Mouse (Mus musculus): ENCODE measurements around the gene Trim2. TPM values are rescaled to one million over a fixed set of nuclear protein-coding genes. Genes with fewer than 3 reads are reported as not detected.

Gene Trim2
- polyA plus RNA-seq, 1 experiment from 2014 or later: 126 TPM

DNA sequence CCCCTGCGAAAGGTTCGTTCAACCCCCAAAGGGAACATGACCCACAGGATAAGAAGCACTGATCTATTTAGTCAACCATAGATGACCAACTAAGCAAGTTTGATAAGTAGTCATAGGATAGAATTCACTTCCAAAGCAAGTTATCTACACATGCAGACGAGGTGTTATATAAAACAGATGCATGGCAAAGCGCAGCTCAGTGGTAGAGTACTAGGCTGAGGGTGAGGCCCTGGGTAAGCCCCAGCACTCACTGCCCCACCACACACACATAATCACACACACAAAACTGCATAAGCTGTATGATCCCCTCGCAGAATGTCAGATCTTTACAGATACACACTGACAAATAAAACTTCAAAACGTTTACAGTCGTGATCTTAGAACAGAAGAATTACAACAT is 170.2 kb downstream of the Trim2 start:
- Histone ChIP-seq H3K4me1 (replicated peaks) (0 out of 2 replicates have a peak, but pooled peaks cover 2% of the 10 kb centered on the region), H3K9me3 (no peaks in the 10 kb centered on the region), H3K4me3 (no peak overlapping the region), H3K36me3 (no peaks in the 10 kb centered on the region), H3K4me2 (no peak overlapping the region), H3K27ac (replicated peaks) (no peak overlapping the region), H3K27me3 (no peaks in the 10 kb centered on the region), H3K9ac (no peak overlapping the region)
- whole genome bisulfite sequencing: 91% methylated on average over 7 of the region's 7 CpGs
- no peak for ATAC-seq (ENCODE audit: low read depth)

- no peak for ATAC-seq (ENCODE audit: low read depth)
- 68% methylated on average over 6 of the region's 6 CpGs for WGBS
- Histone ChIP-seq H3K4me2 (no peak overlapping the region), H3K4me3 (no peak overlapping the region), H3K27ac (replicated peaks) (no peak overlapping the region), H3K9ac (no peak overlapping the region), H3K9me3 (no peaks in the 10 kb centered on the region), H3K36me3 (no peaks in the 10 kb centered on the region), H3K27me3 (no peaks in the 10 kb centered on the region), H3K4me1 (replicated peaks) (0 out of 2 replicates have a peak, but pooled peaks cover 2% of the 10 kb centered on the region)
These were observed 170.7 kb downstream of the Trim2 start for GRCm38 (mm10) chr3:84135933-84136332.

DNA sequence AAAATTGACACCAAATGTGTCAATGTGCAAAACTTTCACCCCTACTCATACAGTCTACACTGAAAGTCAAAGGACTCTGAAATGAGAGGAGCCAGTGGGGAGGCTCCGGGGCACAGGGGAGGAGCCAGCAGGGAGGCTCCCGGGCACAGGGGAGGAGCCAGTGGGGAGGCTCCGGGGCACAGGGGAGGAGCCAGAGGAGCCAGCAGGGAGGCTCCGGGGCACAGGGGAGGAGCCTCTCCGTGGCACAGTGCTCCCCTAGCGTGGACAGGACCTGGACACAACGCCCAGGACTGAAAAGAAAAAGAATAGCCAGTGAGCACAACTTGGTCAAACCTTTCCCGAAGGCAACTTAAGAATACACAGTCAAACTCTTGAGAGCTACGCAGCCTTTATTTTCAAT is 171.3 kb downstream of the Trim2 start:
- no peaks in the 10 kb centered on the region for H3K36me3 ChIP-seq
- H3K9me3 ChIP-seq: no peaks in the 10 kb centered on the region
- no peak for ATAC-seq (ENCODE audit: low read depth)
- no peak overlapping the region for H3K27ac ChIP-seq (replicated peaks)
- H3K27me3 ChIP-seq: no peaks in the 10 kb centered on the region
- H3K4me1 ChIP-seq (replicated peaks): 0 out of 2 replicates have a peak, but pooled peaks cover 2% of the 10 kb centered on the region
- H3K4me3 ChIP-seq: no peak overlapping the region
- 30% methylated on average over 9 of the region's 9 CpGs for WGBS
- H3K4me2 ChIP-seq: no peak overlapping the region
- H3K9ac ChIP-seq: no peak overlapping the region

GRCm38 (mm10) chr3:84131369-84131768 is 175.3 kb downstream of the Trim2 start:
- Histone ChIP-seq H3K9me3 (no peaks in the 10 kb centered on the region), H3K4me2 (no peak overlapping the region), H3K27me3 (no peaks in the 10 kb centered on the region), H3K4me3 (no peak overlapping the region), H3K4me1 (replicated peaks) (0 out of 2 replicates have a peak, but pooled peaks cover 2% of the 10 kb centered on the region), H3K27ac (replicated peaks) (no peak overlapping the region), H3K36me3 (no peaks in the 10 kb centered on the region), H3K9ac (no peak overlapping the region)
- 95% methylated on average over 3 of the region's 3 CpGs for WGBS
- ATAC-seq (ENCODE audit: low read depth): no peak

GRCm38 (mm10) chr3:84130776-84131175 is 175.9 kb downstream of the Trim2 start:
- Histone ChIP-seq H3K4me3 (no peak overlapping the region), H3K4me2 (no peak overlapping the region), H3K4me1 (replicated peaks) (0 out of 2 replicates have a peak, but pooled peaks cover 2% of the 10 kb centered on the region), H3K27ac (replicated peaks) (no peak overlapping the region), H3K36me3 (no peaks in the 10 kb centered on the region), H3K27me3 (no peaks in the 10 kb centered on the region), H3K9me3 (no peaks in the 10 kb centered on the region), H3K9ac (no peak overlapping the region)
- WGBS: 69% methylated on average over 5 of the region's 5 CpGs
- ATAC-seq (ENCODE audit: low read depth): no peak

DNA sequence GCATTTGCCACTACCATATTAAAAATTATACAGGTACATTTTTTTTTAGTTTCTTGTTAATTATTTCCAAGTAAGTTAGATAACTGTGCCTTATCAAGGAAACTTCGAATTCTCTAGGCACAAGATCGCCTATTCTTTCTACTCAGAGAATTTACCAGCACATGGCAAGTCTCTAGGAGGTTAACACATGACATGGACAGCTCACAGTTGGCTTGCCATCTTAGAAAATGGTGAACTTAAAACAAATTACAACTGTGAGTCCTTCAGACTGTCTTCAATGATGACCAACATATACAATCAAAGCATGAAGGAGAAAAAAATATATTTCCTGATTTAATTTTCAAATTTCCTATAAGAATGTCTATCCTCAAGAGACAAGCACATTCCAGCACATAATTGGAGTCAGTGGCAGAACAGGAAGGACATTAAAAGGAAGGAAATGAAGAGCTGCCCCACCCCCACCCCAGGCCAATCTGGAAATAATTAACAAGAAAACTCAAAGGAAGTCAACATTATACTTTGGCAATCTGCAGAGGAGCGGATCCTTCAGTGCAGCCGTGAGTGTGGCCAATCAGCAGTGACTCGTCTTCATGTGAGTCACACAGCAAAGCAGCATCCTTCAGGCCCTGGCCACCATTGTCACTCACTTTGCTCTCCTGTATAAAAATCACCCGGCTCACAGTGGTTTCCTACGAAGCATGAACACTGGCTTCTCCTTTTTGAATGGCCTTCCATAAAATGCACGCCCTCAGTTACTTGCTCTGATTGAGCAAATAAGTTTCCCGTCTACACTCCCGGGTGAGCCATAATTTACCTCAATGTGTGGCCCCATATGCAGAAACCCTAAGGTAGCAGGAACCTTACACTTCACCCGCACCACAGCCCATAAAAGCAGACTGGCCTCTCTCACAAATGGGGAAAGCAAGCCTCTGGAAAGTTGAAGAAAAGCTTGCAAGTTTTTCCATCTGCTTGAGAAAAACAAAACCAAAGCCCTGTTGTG is 177.5 kb downstream of the Trim2 start:
- H3K9me3 ChIP-seq: no peaks in the 10 kb centered on the region
- no peaks in the 10 kb centered on the region for H3K36me3 ChIP-seq
- no peak for ATAC-seq (ENCODE audit: low read depth)
- 41% methylated on average over 11 of the region's 11 CpGs for WGBS
- H3K27ac ChIP-seq (replicated peaks): no peak overlapping the region
- no peaks in the 10 kb centered on the region for H3K4me1 ChIP-seq (replicated peaks)
- no peak overlapping the region for H3K4me2 ChIP-seq
- no peak overlapping the region for H3K4me3 ChIP-seq
- H3K9ac ChIP-seq: no peak overlapping the region
- no peaks in the 10 kb centered on the region for H3K27me3 ChIP-seq

GRCm38 (mm10) chr3:84127431-84127830 is 179.2 kb downstream of the Trim2 start:
- no peaks in the 10 kb centered on the region for H3K27me3 ChIP-seq
- no peak overlapping the region for H3K4me3 ChIP-seq
- H3K27ac ChIP-seq (replicated peaks): no peak overlapping the region
- H3K36me3 ChIP-seq: no peaks in the 10 kb centered on the region
- H3K9ac ChIP-seq: no peak overlapping the region
- H3K9me3 ChIP-seq: no peaks in the 10 kb centered on the region
- H3K4me2 ChIP-seq: no peak overlapping the region
- H3K4me1 ChIP-seq (replicated peaks): no peaks in the 10 kb centered on the region
- 68% methylated on average over 2 of the region's 2 CpGs for WGBS
- no peak for ATAC-seq (ENCODE audit: low read depth)

- Histone ChIP-seq H3K4me3 (no peak overlapping the region), H3K27me3 (no peaks in the 10 kb centered on the region), H3K9ac (no peak overlapping the region), H3K4me2 (no peak overlapping the region), H3K36me3 (no peaks in the 10 kb centered on the region), H3K9me3 (no peaks in the 10 kb centered on the region), H3K27ac (replicated peaks) (no peak overlapping the region), H3K4me1 (replicated peaks) (no peaks in the 10 kb centered on the region)
- ATAC-seq (ENCODE audit: low read depth): no peak
- 89% methylated on average over 3 of the region's 3 CpGs for WGBS
These were observed 180.0 kb downstream of the Trim2 start for GRCm38 (mm10) chr3:84126721-84127120.

GRCm38 (mm10) chr3:84125704-84126289 is 180.9 kb downstream of the Trim2 start:
- Histone ChIP-seq H3K4me3 (no peak overlapping the region), H3K4me1 (replicated peaks) (no peaks in the 10 kb centered on the region), H3K4me2 (no peak overlapping the region), H3K27me3 (no peaks in the 10 kb centered on the region), H3K9me3 (no peaks in the 10 kb centered on the region), H3K27ac (replicated peaks) (no peak overlapping the region), H3K9ac (no peak overlapping the region), H3K36me3 (no peaks in the 10 kb centered on the region)
- WGBS: 49% methylated on average over 6 of the region's 6 CpGs
- ATAC-seq (ENCODE audit: low read depth): no peak

GRCm38 (mm10) chr3:84123461-84123860 is 183.2 kb downstream of the Trim2 start:
- Histone ChIP-seq H3K9ac (no peak overlapping the region), H3K4me1 (replicated peaks) (no peaks in the 10 kb centered on the region), H3K27me3 (no peaks in the 10 kb centered on the region), H3K27ac (replicated peaks) (no peak overlapping the region), H3K9me3 (no peaks in the 10 kb centered on the region), H3K4me2 (no peak overlapping the region), H3K36me3 (no peaks in the 10 kb centered on the region), H3K4me3 (no peak overlapping the region)
- WGBS: 45% methylated on average over 3 of the region's 3 CpGs
- no peak for ATAC-seq (ENCODE audit: low read depth)

GRCm38 (mm10) chr3:84118718-84119117 is 188.0 kb downstream of the Trim2 start:
- no peaks in the 10 kb centered on the region for H3K36me3 ChIP-seq
- WGBS: 75% methylated on average over 7 of the region's 7 CpGs
- ATAC-seq (ENCODE audit: low read depth): no peak
- H3K4me3 ChIP-seq: no peak overlapping the region
- H3K4me1 ChIP-seq (replicated peaks): no peaks in the 10 kb centered on the region
- H3K27me3 ChIP-seq: no peaks in the 10 kb centered on the region
- no peak overlapping the region for H3K27ac ChIP-seq (replicated peaks)
- H3K4me2 ChIP-seq: no peak overlapping the region
- H3K9me3 ChIP-seq: no peaks in the 10 kb centered on the region
- no peak overlapping the region for H3K9ac ChIP-seq

DNA sequence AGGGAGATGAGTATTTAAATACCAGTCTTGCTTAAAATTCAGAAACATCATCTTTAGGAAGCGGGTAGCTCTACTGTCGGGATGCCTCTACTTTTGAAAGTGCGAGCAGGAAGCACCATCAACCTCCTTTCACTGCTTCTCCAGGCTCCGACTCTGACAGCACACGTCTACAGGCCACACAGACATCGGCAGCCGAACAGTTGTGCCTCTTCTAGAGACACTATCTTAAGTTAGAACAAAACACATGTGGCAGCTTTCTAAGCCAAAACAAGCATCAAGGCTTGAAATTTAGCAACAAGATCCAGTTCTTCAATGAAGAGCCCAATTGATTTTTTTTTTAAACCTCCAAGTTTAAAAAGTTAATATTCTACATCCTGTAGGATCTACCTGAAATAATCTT is 188.5 kb downstream of the Trim2 start:
- no peak for ATAC-seq (ENCODE audit: low read depth)
- Histone ChIP-seq H3K9me3 (no peaks in the 10 kb centered on the region), H3K4me1 (replicated peaks) (no peaks in the 10 kb centered on the region), H3K4me3 (no peak overlapping the region), H3K27me3 (no peaks in the 10 kb centered on the region), H3K27ac (replicated peaks) (no peak overlapping the region), H3K4me2 (no peak overlapping the region), H3K9ac (no peak overlapping the region), H3K36me3 (no peaks in the 10 kb centered on the region)
- WGBS: 89% methylated on average over 7 of the region's 7 CpGs
